Mouse (Mus musculus): ENCODE data around the gene Slc7a1.

DNA sequence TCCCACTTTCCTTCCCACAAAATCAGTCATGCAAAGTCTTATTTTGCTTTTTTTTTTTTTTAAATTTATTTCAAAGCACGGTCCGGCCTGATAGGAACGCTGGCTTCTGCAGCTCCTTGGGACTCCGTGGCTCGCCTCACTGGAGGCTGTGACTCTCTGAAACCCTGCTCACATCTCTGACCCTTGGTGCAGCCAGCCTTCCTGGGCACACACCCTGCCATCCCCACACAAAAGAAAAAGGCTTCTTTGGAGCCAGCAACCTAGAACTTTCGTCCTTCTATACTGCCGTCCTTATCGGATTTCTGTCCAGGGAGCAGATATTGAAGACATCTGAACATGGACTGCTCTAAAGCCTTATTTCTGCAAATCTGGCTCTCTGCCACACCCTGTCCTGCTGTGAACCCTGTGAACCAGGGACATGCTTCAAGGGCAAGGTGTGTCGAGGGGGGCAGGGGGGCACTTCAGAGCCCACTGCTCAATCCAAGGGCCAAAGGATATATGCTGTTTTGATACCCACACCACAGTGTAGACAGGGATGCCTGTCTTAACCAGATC lies 15.1 kb downstream of the Slc7a1 start:
- TF ChIP-seq CTCF (IDR thresholded peaks at IDR 0.05; ENCODE audit: low read depth) (no peak), EP300 (optimal IDR thresholded peaks at IDR 0.05) (no peak)

Data from stomach, postnatal 0 days (tissue).